Mouse (Mus musculus) kidney, adult 9 months (tissue): ENCODE results near the gene E2f7.

Source experiments
- DNase-seq: peaks from one replicate; pipeline ENCODE4 v3.0.0; 2022

Gene E2f7

GRCm38 (mm10) chr10:110781772-110782171, 36.5 kb downstream of the E2f7 start:
- DNase-seq: no peak

- DNase-seq: peak; percentile 24
Observed at GRCm38 (mm10) chr10:110782655-110783054, 37.4 kb downstream of the E2f7 start.

GRCm38 (mm10) chr10:110788049-110788752, 43.0 kb downstream of the E2f7 start:
- no peak for DNase-seq

GRCm38 (mm10) chr10:110789683-110790082, 44.4 kb downstream of the E2f7 start:
- no peak for DNase-seq

- no peak for DNase-seq
Observed at GRCm38 (mm10) chr10:110793150-110793787, 48.0 kb downstream of the E2f7 start.

GRCm38 (mm10) chr10:110794564-110795205, 49.4 kb downstream of the E2f7 start:
- peak; percentile 52 for DNase-seq

- no peak for DNase-seq
Observed at GRCm38 (mm10) chr10:110795206-110795796, 50.1 kb downstream of the E2f7 start.

- no peak for DNase-seq
Observed at GRCm38 (mm10) chr10:110801296-110801695, 56.1 kb downstream of the E2f7 start.

- no peak for DNase-seq
Observed at GRCm38 (mm10) chr10:110804279-110805024, 59.2 kb downstream of the E2f7 start.

- peak; percentile 81 for DNase-seq
Observed at GRCm38 (mm10) chr10:110805025-110805740, 59.9 kb downstream of the E2f7 start.

GRCm38 (mm10) chr10:110806471-110806870, 61.2 kb downstream of the E2f7 start:
- DNase-seq: no peak

GRCm38 (mm10) chr10:110810528-110810927, 65.3 kb downstream of the E2f7 start:
- no peak for DNase-seq

- peak; percentile 66 for DNase-seq
Observed at GRCm38 (mm10) chr10:110811209-110811861, 66.1 kb downstream of the E2f7 start.

GRCm38 (mm10) chr10:110811862-110812225, 66.6 kb downstream of the E2f7 start:
- peak; percentile 42 for DNase-seq

GRCm38 (mm10) chr10:110821139-110821538, 75.9 kb downstream of the E2f7 start:
- DNase-seq: no peak

GRCm38 (mm10) chr10:110821692-110822091, 76.5 kb downstream of the E2f7 start:
- DNase-seq: no peak

- no peak for DNase-seq
Observed at GRCm38 (mm10) chr10:110832336-110832735, 87.1 kb downstream of the E2f7 start.

GRCm38 (mm10) chr10:110835115-110835806, 90.0 kb downstream of the E2f7 start:
- DNase-seq: no peak
